Mouse (Mus musculus): ENCODE measurements around the gene Ncor2.
"Not testable (repeated sequence)": the region's sequence is repeated elsewhere in the genome, so short reads cannot be mapped to it uniquely, and the experiment has no call there.

Gene Ncor2

DNA sequence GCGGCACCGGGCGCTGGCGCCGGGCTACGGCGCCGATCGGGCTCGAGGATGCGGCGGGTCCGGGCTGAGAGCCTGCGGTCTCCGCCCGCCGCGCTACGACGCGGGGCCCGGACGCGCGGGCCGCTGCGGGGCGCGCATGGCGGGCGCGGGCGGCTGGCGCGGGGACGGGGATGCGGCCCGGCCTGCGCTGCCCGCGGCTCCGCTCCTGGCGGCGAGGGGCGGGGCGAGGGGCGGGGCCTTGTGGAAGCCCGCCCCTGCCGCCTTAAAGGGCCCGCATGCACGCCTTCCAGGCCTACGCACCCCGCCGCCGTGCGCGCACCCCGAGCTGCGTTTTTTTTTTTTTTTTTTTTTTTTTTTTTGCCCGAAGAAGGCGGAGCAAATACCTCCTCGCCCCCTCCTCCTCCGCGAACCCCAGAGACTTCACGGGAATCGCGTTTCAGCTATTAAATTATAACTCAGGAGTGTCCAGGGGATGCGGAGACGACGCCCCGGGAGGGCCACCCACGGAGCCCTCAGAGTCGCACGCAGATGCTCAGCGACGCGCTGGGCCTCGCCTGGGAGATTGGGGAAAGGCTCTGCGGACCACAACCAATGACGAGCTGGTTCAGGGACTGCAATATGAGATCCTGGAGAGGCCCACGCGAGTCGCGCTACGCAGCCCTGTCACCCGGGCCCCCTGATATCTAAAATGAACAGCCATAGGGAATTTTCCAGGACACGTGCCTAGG lies at the start of gene Ncor2:
Gene Ncor2, minus strand, starts transcription at position 213 of the 728 bp plus-strand sequence.
- CTCF ChIA-PET, result interaction anchor here (0.7 to 2.3 kb wide), 5 partner anchors 11 to 282 kb away, joined by 3 to 7 read pairs (median 4); no protein-coding TSS in a partner anchor

DNA sequence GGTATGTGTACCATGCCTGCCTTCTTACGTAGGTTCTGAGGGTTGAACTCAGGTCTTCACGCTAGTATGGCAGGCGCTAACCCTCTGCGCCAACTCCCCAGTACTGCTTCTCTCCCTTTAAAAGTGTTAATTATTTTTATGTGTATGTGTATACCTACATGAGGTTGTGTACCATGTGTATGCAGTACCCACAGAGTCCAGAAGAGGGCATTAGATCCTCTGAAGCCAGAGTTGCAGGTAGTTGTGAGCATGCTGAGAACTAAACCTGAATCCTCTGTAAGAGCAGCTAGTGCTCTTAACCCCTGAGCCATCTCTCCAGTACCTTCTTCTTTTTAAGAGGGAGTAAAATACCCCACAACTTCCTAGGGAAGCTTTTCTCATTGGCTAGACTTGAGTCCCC lies 48.7 kb upstream of the Ncor2 start:
- CTCF ChIA-PET, result interaction anchor here (0.6 kb wide), 1 partner anchor 47 kb away, joined by 5 read pairs; no protein-coding TSS in a partner anchor

DNA sequence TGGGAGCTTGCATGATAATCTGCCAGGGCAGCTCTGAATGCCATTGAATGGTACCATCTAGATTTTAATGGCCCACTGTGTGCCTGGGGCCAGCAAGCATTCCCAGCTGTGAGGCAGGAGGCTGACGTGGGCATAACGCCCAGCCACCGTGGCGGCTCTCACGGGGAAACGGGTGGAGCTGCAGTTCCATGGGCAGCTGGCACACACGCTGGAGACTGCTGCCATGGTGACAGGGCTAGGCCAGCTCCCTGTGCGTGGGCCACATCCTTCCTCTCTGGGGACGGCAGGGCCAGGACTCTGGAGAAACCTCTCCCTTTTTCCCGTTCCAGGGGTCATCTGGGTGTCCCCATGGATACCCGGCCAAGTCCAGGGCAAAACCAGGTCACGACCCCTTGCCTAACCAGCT lies 47.2 kb upstream of the Ncor2 start:
- CTCF ChIA-PET, result no interaction called here

GRCm38 (mm10) chr5:125224925-125225324 lies 45.9 kb upstream of the Ncor2 start:
- CTCF ChIA-PET, result no interaction called here

DNA sequence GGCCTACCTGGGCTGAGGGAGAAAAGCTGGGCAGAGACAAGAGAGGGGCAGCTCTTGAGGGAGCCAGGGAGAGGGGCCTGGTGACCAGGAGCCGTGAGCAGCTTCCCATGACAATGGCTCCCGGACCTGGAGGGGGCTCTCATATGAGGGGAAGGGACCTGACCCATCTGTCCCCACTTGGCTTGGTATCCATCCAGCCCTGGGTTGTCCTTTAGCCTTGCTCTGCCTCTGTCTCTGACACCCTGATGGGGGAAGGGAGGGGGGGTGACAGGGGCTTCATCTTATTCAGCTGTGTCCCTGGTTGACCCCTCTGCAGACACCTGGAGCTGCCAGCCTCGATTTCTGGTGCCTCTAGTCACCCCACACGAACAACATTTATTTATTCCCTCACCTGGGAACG lies 44.9 kb upstream of the Ncor2 start:
- CTCF ChIA-PET, result no interaction called here

DNA sequence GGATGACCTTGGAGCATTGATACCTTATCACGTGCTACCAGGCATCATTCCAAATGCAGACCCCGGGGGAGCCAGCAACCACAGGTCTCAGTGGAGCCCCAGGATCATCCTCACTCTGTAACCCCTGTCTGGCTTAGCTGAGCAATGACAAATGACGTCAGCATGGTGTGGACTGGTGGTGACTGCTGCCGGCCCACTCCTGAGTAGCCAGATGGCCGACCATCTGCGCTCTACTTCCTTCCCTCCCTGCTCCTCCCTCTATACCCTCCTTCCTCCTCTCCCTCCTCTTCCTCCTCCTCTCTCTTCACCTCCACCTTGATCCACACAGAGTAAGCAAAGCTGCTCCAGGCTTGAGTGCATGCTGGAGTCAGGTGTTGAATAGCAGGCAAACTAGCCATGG lies 43.7 kb upstream of the Ncor2 start:
- CTCF ChIA-PET, result interaction anchor here (0.6 kb wide), 1 partner anchor 1446 kb away, joined by 5 read pairs; no protein-coding TSS in a partner anchor

DNA sequence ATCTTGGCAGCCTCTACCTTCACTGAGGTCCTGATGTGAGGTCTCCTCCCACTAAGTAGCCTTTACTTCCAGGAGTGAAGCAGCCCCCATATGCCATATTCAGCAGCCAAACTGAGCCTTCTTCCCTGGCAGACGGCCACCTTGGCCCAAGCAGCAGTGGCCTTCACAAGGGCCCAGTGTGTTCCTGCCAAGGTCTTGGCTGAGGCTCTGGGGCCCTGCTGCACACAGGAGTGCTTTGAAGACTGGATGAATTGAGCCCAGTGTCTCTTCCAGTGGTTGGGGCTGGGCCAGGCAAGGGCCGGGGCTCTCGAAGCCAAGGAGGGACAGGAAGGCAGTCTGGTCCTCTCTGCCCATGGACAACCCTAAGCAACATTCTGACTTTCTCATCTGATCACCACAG lies 42.8 kb upstream of the Ncor2 start:
- CTCF ChIA-PET, result no interaction called here

- CTCF ChIA-PET, result no interaction called here
Observed at GRCm38 (mm10) chr5:125217426-125218170, 38.6 kb upstream of the Ncor2 start.

DNA sequence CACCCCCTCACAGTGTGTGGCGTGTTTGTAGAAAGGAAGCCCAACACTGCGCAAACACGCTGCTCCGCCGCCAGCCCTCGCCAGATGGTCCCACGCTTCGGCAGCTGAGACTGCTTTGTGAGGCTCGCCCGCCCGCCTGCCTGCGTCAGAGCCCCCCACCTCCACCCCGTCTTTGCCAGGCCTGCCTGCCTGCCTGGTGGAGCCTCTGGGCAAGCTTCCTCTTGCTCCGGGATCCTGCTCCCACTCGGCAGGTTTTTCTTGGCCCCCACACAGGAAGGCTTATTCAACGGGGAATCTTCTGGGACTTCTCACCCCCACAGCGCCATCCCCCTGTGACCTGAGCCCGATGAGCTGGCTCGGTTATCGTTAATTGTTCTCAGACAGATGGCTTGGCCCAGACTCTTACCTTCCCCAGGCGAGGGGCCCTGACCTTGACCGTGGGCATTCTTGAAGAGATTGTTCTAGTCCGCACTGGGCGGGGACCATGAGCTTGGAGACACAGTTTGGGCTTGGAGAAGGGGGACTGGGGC lies 37.0 kb upstream of the Ncor2 start:
- CTCF ChIA-PET, result no interaction called here

DNA sequence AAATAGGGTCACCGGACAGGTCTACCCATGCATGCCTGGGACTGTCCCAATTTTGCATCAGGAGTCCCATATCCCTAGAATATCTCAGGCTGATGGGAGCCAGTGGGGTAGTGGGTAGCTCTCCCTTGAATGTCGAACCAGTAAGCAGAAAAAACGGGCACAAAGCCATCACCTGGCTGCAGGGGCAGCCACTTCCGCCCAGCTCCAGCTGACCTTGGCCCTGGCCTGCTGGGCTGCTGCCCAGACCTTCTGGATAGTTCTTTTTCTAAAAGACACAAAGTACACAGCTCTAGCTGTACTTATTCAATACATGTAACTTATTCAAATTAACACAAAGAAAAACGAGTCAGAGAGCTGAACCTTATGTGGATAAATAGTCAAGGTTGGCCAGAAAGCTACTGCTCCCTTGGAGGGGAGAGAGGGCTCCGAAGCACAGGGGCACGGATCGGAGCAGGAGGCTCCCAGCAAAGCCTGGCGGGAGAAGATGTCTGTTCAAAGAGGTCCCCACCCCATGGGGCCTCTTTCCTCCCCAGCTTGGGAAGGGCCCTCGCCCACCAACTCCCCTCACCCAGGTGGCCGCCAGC lies 36.4 kb upstream of the Ncor2 start:
- CTCF ChIA-PET, result no interaction called here

DNA sequence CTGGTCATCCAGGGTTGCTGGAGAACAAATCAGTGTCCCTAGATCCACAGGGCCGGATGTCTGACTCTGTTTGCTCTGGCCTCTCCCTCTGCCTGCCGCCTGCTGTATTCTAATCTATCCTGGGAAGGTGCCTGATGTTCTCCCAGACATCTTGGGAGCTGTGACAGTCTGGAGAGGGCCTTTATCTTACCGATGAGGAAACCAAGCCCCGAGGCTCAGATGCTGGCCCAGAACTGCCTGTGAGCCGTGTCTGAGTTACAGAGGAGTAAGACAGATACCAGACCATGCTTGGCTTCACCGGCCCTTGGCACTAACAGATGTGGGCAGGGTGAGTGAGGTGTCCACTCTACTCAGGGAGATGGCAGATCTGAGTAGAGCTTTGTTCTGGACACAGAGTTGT lies 35.0 kb upstream of the Ncor2 start:
- CTCF ChIA-PET, result no interaction called here

DNA sequence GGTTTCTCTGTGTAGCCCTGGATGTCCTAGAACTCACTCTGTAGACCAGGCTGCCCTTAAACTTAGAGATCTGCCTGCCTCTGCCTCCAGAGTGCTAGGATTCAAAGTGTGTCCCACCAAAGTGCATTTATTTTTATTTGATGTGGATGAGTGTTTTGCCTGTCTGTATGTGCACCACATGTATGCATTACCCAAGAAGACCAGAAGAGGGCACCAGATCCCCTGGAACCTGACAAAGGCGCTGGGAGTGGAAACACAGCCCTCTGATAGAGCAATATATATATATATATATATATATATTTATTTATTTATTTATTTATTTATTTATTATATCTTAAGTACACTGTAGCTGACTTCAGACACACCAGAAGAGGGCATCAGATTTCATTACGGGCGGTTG lies 25.9 kb upstream of the Ncor2 start:
- CTCF ChIA-PET, result interaction anchor here (0.5 kb wide), 1 partner anchor 266 kb away, joined by 5 read pairs; no protein-coding TSS in a partner anchor

DNA sequence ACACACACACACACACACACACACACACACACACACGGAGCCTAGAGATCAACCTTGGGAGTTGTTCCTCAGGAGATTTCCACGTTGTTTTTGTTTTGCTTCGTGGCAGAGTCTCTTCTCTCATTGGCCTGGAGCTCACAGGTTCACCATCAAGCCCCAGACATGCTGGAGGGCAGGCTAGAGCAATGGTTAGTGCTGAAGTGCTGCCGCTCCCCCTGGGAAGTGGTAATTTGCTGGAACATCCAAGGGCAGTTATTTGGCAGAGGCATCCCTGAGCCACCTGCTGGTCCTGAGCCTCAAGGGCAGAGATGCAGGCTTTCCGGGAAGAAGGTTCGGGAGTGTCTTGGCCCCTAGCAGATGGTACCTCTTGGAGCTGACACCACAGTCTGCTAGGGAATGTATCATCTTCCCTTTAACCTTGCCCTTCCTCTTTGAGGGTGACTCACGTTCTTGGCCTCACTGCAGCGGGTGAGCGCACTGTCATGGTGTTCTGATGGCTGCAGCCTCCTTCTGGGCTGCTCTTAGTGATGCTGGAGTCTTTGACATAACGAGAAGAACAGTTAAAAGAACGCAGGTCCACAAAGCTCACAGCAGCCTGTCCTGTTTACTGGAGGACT lies 25.3 kb upstream of the Ncor2 start:
- CTCF ChIA-PET, result interaction anchor here (0.5 to 0.6 kb wide), 2 partner anchors 223 to 265 kb away, joined by 3 to 5 read pairs; no protein-coding TSS in a partner anchor

DNA sequence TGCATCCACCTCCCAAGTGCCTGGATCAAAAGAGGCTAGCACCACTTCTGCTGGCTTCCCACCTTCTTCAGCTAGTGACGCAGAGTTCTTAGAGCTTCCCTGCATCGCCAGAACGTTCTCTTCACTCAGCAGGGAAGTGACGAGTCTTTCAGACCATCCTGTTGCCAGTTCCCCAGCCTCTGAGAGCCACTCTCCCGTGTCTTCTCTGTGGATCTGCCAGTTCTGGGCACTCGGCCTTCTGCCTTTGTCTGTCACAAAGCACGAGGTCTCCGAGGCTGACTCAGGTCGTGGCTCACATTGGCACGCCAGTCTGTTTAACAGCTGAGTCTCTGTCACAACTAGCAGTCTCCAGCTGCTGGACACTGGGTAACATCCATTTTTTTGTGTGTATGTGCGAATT lies 24.7 kb upstream of the Ncor2 start:
- CTCF ChIA-PET, result interaction anchor here (0.6 kb wide), 1 partner anchor 222 kb away, joined by 3 read pairs; no protein-coding TSS in a partner anchor

DNA sequence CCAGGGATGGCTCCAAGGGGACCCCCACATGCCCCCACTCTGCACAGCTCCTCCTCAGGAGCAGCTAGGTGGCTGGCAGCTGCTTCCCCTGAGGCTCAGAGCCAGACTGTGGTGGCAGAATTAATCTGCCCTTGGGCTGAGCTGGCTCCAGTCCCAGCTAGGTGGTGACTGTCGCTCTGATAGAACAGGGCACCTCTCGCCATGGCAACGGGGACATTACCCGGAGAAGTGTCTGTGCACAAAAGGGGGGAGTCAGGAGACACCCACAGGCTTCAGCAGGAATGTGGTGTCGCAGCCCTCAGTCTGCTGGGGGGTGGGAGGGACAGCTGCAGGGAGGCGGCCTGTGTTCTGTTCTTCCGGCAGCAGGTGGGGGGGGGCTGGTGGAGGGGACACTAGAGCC lies 24.1 kb upstream of the Ncor2 start:
- CTCF ChIA-PET, result no interaction called here

DNA sequence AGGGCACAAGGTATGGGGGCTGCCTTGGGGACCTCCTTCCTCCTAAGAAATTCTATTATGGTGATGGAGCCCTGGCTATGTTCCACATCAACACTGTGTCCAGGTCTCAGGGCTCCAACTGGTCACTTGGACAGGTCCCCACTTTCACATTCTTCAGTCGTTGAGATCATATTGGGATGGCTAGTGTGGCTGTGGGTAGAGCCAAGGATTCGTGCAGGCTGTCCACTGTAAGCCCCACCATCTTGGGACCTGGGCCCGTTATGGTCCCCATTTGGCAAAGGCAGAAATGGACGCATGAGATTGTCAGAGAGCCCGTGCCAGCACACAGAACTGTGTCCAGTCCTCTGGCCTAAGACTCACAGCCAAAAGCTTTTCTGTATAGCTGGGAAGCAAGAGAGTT lies 23.1 kb upstream of the Ncor2 start:
- CTCF ChIA-PET, result interaction anchor here (0.8 kb wide), 1 partner anchor 215 kb away, joined by 3 read pairs; no protein-coding TSS in a partner anchor

- CTCF ChIA-PET, result no interaction called here
Observed at GRCm38 (mm10) chr5:125199086-125199485, 20.1 kb upstream of the Ncor2 start.

DNA sequence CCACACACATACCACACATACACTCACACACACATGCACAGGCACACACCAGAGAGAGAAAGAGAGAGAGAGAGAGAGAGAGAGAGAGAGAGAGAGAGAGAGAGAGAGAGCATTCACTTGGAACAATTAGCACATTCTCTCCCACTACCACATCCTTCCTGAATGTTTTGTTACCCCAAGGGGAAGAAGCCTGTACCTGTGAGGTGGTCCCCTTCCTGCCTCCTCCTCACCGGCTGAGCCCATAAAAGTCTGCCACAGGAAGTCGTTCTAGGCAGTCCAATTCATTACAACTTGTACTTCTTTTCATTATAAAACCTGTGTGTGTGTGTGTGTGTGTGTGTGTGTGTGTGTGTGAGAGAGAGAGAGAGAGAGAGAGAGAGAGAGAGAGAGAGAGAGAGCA lies 18.3 kb upstream of the Ncor2 start:
- CTCF ChIA-PET, result not testable (repeated sequence)

GRCm38 (mm10) chr5:125196054-125196453 lies 17.0 kb upstream of the Ncor2 start:
- CTCF ChIA-PET, result interaction anchor here (0.9 kb wide), 1 partner anchor 59 kb away, joined by 3 read pairs; no protein-coding TSS in a partner anchor

DNA sequence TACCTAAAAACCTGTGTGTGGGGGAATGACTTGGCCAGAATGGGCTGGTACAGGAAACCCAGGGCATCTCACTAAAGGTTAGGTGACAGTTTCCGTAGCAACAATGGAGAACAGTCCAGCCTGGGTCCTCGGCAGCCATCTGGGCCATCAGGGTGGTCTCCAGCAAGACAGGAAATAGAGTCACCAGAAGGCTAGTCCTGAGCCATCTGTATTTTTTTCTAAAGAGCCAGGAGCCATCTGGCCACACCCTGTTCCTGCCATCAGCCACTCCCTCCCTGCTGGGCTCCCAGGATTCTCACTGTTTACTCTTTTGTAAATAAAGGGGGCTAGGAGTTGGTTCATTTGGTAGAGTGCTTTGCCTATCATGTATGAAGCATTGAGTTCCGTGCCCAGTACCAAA lies 16.1 kb upstream of the Ncor2 start:
- CTCF ChIA-PET, result no interaction called here

- CTCF ChIA-PET, result no interaction called here
Observed at GRCm38 (mm10) chr5:125193478-125194439, 14.7 kb upstream of the Ncor2 start.
